Comparison of ENCODE assay signal across 26 mouse cellular contexts in the genomic region with DNA sequence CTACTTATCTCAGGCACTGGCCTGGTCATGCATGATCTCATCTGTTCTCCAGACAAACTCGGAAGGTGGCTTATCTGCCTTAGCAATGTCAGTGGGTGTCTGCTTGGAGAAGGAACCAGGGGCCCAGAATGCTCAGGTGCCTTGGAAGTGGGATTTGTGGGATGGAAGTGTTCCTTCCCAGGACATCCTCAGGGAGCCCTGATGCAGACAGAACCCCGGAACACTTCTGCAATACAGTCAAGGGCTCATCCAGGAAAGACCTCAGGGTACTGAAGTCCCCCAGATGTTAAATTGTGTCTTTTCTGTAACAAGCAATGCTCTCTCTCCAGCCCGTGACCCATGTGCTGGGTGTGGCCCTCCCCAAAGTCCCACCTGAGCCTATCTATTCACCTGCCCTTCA.
"Had no signal": no experiment of that assay in that cellular context is flagged by ENCODE, and none has a peak within 500 bp of the region (broad histone marks: within the 10 kb centered on the region; RNA-seq: fewer than 3 reads in every experiment).

No protein-coding gene starts in this region.

- H3K27me3 ChIP-seq: embryonic facial prominence, embryonic 12.5 days; embryonic facial prominence, embryonic 13.5 days; embryonic facial prominence, embryonic 15.5 days; forebrain, embryonic 12.5 days; forebrain, embryonic 13.5 days; forebrain, embryonic 15.5 days had no signal

- H3K9me3 ChIP-seq: embryonic facial prominence, embryonic 10.5 days; embryonic facial prominence, embryonic 12.5 days; embryonic facial prominence, embryonic 15.5 days; forebrain, embryonic 10.5 days; forebrain, embryonic 12.5 days; forebrain, embryonic 13.5 days; forebrain, embryonic 15.5 days had no signal

- H3K36me3 ChIP-seq: embryonic facial prominence, embryonic 10.5 days; embryonic facial prominence, embryonic 12.5 days; embryonic facial prominence, embryonic 13.5 days; embryonic facial prominence, embryonic 15.5 days; forebrain, embryonic 10.5 days; forebrain, embryonic 12.5 days; forebrain, embryonic 15.5 days had no signal

- DNase-seq: cerebellum, adult 2 months; cerebellum, adult 8-10 months; cerebellum, adult 9-10 months; cerebellum, adult 9-11 months; cerebellum, postnatal 10 days; cerebellum, postnatal 14 days; cerebellum, postnatal 25 days; cerebellum, postnatal 36 days; embryo, embryonic 11 days; forebrain, postnatal 0 days; gastrocnemius, adult 2 months; gastrocnemius, postnatal 10 days; gastrocnemius, postnatal 14 days; gastrocnemius, postnatal 25 days; gastrocnemius, postnatal 36 days; heart, adult 18-20 months; heart, adult 2 months had no signal

- H3K27ac ChIP-seq: embryonic facial prominence, embryonic 10.5 days; embryonic facial prominence, embryonic 12.5 days; embryonic facial prominence, embryonic 13.5 days; embryonic facial prominence, embryonic 15.5 days; forebrain, embryonic 10.5 days; forebrain, embryonic 12.5 days; forebrain, embryonic 13.5 days; forebrain, embryonic 15.5 days; gastrocnemius, adult 2 months; heart, adult 2 months had no signal

- H3K4me3 ChIP-seq: embryonic facial prominence, embryonic 10.5 days; embryonic facial prominence, embryonic 12.5 days; embryonic facial prominence, embryonic 13.5 days; embryonic facial prominence, embryonic 15.5 days; erythroblast, embryonic 14.5 days; forebrain, embryonic 10.5 days; forebrain, embryonic 12.5 days; forebrain, embryonic 13.5 days; forebrain, embryonic 15.5 days; gastrocnemius, adult 2 months; heart, adult 2 months had no signal

- H3K4me1 ChIP-seq: embryonic facial prominence, embryonic 10.5 days; embryonic facial prominence, embryonic 12.5 days; embryonic facial prominence, embryonic 13.5 days; embryonic facial prominence, embryonic 15.5 days; forebrain, embryonic 10.5 days; forebrain, embryonic 12.5 days; forebrain, embryonic 13.5 days; forebrain, embryonic 15.5 days had no signal
